Mouse (Mus musculus): ENCODE measurements around the gene Glipr2. TPM values are rescaled to one million over a fixed set of nuclear protein-coding genes. Genes with fewer than 3 reads are reported as not detected.

Glipr2 gene
- polyA plus RNA-seq, 1 experiment from 2014 or later: 112 TPM

DNA sequence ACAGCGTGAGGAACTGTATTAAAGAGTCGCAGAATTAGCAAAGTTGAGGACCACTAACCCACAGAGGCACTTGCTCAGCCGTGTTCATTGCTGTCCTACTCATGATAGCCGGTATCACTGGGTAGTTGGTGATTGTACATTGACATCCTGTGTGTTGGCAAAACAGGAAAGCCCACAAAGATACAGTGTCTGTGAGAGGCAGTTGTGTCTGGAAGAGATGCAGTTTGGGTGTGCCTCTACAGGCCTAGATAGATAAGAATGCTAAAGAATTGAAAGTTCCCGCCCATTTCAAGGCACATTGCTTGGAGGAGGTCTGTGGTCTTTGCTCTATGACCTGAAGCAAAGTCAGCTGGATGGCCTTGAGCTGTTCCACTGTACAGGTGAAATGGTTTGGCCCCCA lies 46.9 kb downstream of the Glipr2 start, which contains the start of gene Clta:
Gene Clta (plus strand): TSS at position 327 of the 400 bp plus-strand sequence.
- H3K9ac ChIP-seq (ENCODE audit: low read depth, low read length): peak within 1 kb of the TSS; percentile 39; the same call in 1 of the 2 replicates
- ATAC-seq (replicated peaks; ENCODE audit: insufficient number of reproducible peaks, low FRiP score, low TSS enrichment): peak; percentile 67; the same call in 1 of the 2 replicates
- peak within 1 kb of the TSS; percentile 47 for H3K4me2 ChIP-seq
- no peaks in the 10 kb centered on the region for H3K27me3 ChIP-seq (ENCODE audit: control insufficient read depth, insufficient read depth, low read length)
- H3K4me1 ChIP-seq (ENCODE audit: control insufficient read depth, insufficient read depth, low read length): no peaks in the 10 kb centered on the region
- peak within 1 kb of the TSS; percentile 73; the same call in 1 of the 2 replicates for H3K27ac ChIP-seq (ENCODE audit: low read depth, low read length)
- 67% methylated on average over 5 of the region's 5 CpGs for WGBS (ENCODE audit: insufficient replicate concordance)
- H3K36me3 ChIP-seq (ENCODE audit: control insufficient read depth, insufficient read depth, low read length): no peaks in the 10 kb centered on the region
- no peaks in the 10 kb centered on the region for H3K9me3 ChIP-seq (replicated peaks; ENCODE audit: control insufficient read depth, low read length)
- H3K4me3 ChIP-seq (ENCODE audit: low read depth, low read length): no peak within 1 kb of the TSS; the same call in 1 of the 2 replicates

DNA sequence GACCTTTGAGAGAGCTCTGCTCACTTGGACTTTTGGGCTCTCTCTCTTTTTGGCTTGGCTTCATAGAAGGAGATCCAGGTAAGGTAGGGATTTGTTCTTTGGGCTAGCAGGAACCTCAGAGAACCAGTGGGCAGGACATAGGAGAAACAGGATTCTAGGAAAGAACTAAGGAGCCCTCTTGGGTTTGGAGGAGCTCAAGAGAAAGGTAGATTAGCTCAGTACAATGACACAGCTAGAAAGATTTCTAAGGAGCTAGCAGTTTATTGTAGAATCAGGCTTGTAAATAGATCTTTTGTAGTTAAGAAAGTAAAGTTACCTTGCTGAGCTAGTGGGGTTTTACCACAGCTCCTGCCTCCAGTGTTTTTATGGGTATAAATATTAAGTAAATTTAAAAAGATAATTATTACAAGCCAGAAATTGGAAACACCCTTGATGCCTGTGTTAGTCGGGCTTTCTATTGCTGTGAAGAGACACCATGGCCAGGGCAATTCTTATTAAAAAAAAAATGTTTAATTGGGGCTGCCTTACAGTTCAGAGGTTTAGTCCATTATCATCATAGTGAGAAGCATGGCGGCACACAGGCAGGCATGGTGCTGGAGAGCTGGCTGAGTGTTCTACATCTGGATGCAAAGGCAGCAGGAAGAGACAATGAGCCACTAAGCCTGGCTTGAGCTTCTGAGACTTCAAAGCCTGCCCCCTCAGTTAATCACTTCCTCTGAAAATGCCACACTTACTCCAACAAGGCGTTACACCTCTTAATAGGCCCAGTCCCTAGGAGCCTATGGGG lies 47.6 kb downstream of the Glipr2 start:
- Histone ChIP-seq H3K27ac (ENCODE audit: low read depth, low read length) (peak overlapping the region; percentile 73; the same call in 1 of the 2 replicates), H3K4me3 (ENCODE audit: low read depth, low read length) (no peak overlapping the region; the same call in 1 of the 2 replicates), H3K36me3 (ENCODE audit: control insufficient read depth, insufficient read depth, low read length) (no peaks in the 10 kb centered on the region), H3K9ac (ENCODE audit: low read depth, low read length) (peak overlapping the region; percentile 39; the same call in 1 of the 2 replicates), H3K27me3 (ENCODE audit: control insufficient read depth, insufficient read depth, low read length) (no peaks in the 10 kb centered on the region), H3K4me2 (peak overlapping the region; percentile 47), H3K4me1 (ENCODE audit: control insufficient read depth, insufficient read depth, low read length) (no peaks in the 10 kb centered on the region), H3K9me3 (replicated peaks; ENCODE audit: control insufficient read depth, low read length) (no peaks in the 10 kb centered on the region)
- ATAC-seq (replicated peaks; ENCODE audit: insufficient number of reproducible peaks, low FRiP score, low TSS enrichment): no peak
- 61% methylated on average over 3 of the region's 3 CpGs for WGBS (ENCODE audit: insufficient replicate concordance)

DNA sequence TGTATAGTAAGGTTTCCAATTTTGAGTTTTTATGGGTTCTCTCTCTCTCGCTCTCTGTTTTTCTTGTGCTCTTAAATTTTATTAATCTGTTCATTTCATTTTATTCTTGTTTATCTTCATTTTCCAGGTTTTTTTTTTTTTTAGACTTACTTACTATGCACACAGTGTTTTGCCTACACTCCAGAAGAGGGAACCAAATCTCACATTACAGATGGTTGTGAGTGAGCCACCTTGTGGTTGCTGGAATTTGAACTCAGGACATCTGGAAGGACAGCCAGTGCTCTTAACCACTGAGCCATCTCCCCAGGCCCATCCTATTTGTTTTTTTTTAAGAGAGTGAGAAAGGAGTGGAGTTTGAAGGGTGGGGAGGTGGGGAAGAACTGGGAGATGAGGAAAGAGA lies 53.0 kb downstream of the Glipr2 start:
- no peak overlapping the region for H3K27ac ChIP-seq (ENCODE audit: low read depth, low read length)
- H3K4me2 ChIP-seq: no peak overlapping the region
- H3K27me3 ChIP-seq (ENCODE audit: control insufficient read depth, insufficient read depth, low read length): no peaks in the 10 kb centered on the region
- no peaks in the 10 kb centered on the region for H3K36me3 ChIP-seq (ENCODE audit: control insufficient read depth, insufficient read depth, low read length)
- H3K9ac ChIP-seq (ENCODE audit: low read depth, low read length): no peak overlapping the region
- H3K4me3 ChIP-seq (ENCODE audit: low read depth, low read length): no peak overlapping the region
- H3K4me1 ChIP-seq (ENCODE audit: control insufficient read depth, insufficient read depth, low read length): peaks cover 11% of the 10 kb centered on the region
- WGBS (ENCODE audit: insufficient replicate concordance): 93% methylated on average over 1 of the region's 1 CpGs
- ATAC-seq (replicated peaks; ENCODE audit: insufficient number of reproducible peaks, low FRiP score, low TSS enrichment): no peak
- no peaks in the 10 kb centered on the region for H3K9me3 ChIP-seq (replicated peaks; ENCODE audit: control insufficient read depth, low read length)

DNA sequence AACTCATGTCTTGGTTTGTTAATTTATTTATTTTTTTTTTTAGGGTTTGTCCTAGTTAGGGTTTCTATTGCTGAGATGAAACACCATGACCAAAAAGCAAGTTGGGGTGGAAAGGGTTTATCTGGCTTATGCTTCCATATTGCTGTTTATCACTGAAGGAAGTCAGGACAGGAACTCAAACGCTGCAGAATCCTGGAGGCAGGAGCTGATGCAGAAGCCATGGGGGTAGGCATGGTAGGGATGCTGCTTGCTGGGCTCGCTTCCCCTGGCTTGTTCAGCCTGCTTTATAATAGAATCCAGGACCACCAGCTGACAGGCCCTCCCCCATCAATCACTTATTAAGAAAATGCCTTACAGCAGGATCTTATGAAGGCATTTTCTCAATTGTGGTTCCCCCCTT lies 53.7 kb downstream of the Glipr2 start:
- H3K4me2 ChIP-seq: no peak overlapping the region
- peaks cover 11% of the 10 kb centered on the region for H3K4me1 ChIP-seq (ENCODE audit: control insufficient read depth, insufficient read depth, low read length)
- no peaks in the 10 kb centered on the region for H3K9me3 ChIP-seq (replicated peaks; ENCODE audit: control insufficient read depth, low read length)
- ATAC-seq (replicated peaks; ENCODE audit: insufficient number of reproducible peaks, low FRiP score, low TSS enrichment): no peak
- 46% methylated on average over 2 of the region's 2 CpGs for WGBS (ENCODE audit: insufficient replicate concordance)
- H3K9ac ChIP-seq (ENCODE audit: low read depth, low read length): no peak overlapping the region
- H3K36me3 ChIP-seq (ENCODE audit: control insufficient read depth, insufficient read depth, low read length): no peaks in the 10 kb centered on the region; the same call in 1 of the 2 replicates
- H3K4me3 ChIP-seq (ENCODE audit: low read depth, low read length): no peak overlapping the region
- H3K27ac ChIP-seq (ENCODE audit: low read depth, low read length): no peak overlapping the region
- no peaks in the 10 kb centered on the region for H3K27me3 ChIP-seq (ENCODE audit: control insufficient read depth, insufficient read depth, low read length)

DNA sequence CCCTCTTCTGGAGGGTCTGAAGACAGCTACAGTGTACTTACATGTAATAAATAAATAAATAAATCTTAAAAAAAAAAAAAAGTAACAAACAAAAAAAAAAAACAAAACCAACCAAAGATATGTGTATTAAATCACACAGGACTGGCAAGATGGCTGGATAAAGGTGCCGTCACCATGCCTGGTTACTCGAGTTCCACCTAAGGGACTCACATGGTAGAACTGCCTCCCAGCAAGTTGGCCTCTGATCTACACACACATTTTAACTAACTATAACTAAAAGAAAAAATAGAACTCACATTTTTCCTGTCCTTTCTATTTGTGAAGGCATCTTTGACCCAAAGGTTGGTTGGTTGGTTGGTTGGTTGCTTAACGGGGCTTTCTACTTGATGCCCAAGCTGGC lies 54.6 kb downstream of the Glipr2 start:
- H3K4me3 ChIP-seq (ENCODE audit: low read depth, low read length): peak overlapping the region; percentile 94
- no peak for ATAC-seq (replicated peaks; ENCODE audit: insufficient number of reproducible peaks, low FRiP score, low TSS enrichment)
- WGBS (ENCODE audit: insufficient replicate concordance): 77% methylated on average over 3 of the region's 3 CpGs
- peak overlapping the region; percentile 80 for H3K9ac ChIP-seq (ENCODE audit: low read depth, low read length)
- no peaks in the 10 kb centered on the region; the same call in 1 of the 2 replicates for H3K36me3 ChIP-seq (ENCODE audit: control insufficient read depth, insufficient read depth, low read length)
- H3K27ac ChIP-seq (ENCODE audit: low read depth, low read length): peak overlapping the region; percentile 74
- peaks cover 11% of the 10 kb centered on the region for H3K4me1 ChIP-seq (ENCODE audit: control insufficient read depth, insufficient read depth, low read length)
- no peaks in the 10 kb centered on the region for H3K9me3 ChIP-seq (replicated peaks; ENCODE audit: control insufficient read depth, low read length)
- peak overlapping the region; percentile 88 for H3K4me2 ChIP-seq
- H3K27me3 ChIP-seq (ENCODE audit: control insufficient read depth, insufficient read depth, low read length): no peaks in the 10 kb centered on the region

DNA sequence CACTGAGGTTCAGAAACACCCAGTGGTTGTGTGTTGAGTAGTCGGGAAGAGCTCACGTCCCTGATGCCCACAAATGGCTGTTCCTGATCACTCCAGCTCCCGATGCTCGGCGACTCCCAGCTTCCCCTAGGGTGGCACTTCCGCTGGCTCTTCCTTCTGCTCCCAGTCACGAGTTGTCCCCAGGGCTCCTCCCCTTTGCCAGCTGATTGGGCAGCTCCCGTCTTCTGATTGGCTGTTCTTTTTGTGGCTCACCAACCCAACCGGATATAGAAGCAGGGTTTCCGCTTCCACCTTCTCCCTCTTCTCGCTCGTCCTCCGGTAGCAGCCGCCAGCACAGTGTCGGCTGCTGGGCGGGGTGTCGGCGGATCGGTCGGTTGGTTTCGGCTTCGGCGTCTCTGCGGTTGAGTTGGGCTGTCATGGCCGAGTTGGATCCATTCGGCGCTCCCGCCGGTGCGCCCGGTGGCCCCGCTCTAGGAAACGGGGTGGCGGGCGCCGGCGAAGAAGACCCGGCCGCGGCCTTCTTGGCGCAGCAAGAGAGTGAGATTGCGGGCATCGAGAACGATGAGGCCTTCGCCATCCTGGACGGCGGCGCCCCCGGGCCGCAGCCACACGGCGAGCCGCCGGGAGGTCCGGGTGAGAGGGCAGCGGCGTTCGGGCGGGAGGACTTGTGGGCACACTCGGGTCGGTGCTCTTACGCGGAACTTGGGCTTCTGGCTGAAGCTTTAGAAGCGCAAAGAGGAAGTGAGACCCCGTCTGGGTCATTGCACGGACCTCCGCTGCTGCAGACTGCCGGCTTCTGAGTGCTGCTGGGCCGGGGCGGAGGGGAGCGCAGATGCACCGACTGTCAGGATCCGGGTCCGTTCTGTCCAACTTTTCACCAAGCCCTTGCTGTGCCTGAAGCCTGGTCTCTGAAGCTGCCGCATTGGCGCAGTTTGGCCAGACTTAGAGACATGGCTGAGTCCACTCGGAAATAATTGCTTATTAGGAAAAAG lies 55.5 kb downstream of the Glipr2 start:
- ATAC-seq (replicated peaks; ENCODE audit: insufficient number of reproducible peaks, low FRiP score, low TSS enrichment): peak; percentile 98
- H3K4me3 ChIP-seq (ENCODE audit: low read depth, low read length): peak overlapping the region; percentile 94
- H3K4me1 ChIP-seq (ENCODE audit: control insufficient read depth, insufficient read depth, low read length): peaks cover 11% of the 10 kb centered on the region
- H3K4me2 ChIP-seq: peak overlapping the region; percentile 88
- H3K9me3 ChIP-seq (replicated peaks; ENCODE audit: control insufficient read depth, low read length): no peaks in the 10 kb centered on the region
- peak overlapping the region; percentile 97 for H3K9ac ChIP-seq (ENCODE audit: low read depth, low read length)
- peak overlapping the region; percentile 74 for H3K27ac ChIP-seq (ENCODE audit: low read depth, low read length)
- H3K27me3 ChIP-seq (ENCODE audit: control insufficient read depth, insufficient read depth, low read length): no peaks in the 10 kb centered on the region
- WGBS (ENCODE audit: insufficient replicate concordance): under 1% methylated on average over 77 of the region's 77 CpGs
- H3K36me3 ChIP-seq (ENCODE audit: control insufficient read depth, insufficient read depth, low read length): no peaks in the 10 kb centered on the region; the same call in 1 of the 2 replicates

DNA sequence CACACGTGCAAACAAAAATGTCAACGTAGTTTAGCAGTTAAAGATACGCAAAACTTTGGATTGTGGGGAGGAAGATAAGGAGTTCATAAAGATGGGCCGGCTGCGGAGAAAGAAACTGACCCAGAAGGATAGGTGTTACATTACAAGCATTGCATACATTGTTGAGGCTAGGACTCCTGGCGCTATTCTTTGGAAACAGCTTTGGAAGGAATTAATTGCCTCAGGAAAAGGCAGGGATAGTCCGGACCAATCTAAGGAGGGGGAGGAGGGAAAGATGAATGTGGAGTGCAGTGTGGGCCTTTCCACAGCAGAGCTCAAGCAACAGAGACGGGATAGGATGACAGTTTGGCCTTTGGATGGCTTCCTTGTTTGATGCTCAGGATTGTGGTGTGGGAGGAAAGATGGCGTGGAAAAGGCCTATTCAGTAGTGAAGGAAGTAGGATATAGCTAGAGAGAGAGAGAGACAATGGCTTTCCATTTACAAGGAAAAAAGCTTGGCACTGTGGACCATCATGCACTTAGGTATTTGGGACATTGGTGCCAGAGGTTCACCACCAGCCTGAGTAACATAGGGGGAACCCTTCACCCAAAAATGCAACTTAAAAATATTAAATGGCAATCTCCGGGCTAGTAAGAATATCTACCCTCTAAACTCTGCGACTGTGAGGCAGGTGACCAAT lies 56.3 kb downstream of the Glipr2 start:
- peaks cover 17% of the 10 kb centered on the region for H3K4me1 ChIP-seq (ENCODE audit: control insufficient read depth, insufficient read depth, low read length)
- H3K4me2 ChIP-seq: peak overlapping the region; percentile 88
- H3K4me3 ChIP-seq (ENCODE audit: low read depth, low read length): peak overlapping the region; percentile 94
- 22% methylated on average over 11 of the region's 11 CpGs for WGBS (ENCODE audit: insufficient replicate concordance)
- H3K27me3 ChIP-seq (ENCODE audit: control insufficient read depth, insufficient read depth, low read length): no peaks in the 10 kb centered on the region
- peak overlapping the region; percentile 97 for H3K9ac ChIP-seq (ENCODE audit: low read depth, low read length)
- no peak overlapping the region for H3K27ac ChIP-seq (ENCODE audit: low read depth, low read length)
- peaks cover 2% of the 10 kb centered on the region for H3K36me3 ChIP-seq (ENCODE audit: control insufficient read depth, insufficient read depth, low read length)
- no peaks in the 10 kb centered on the region for H3K9me3 ChIP-seq (replicated peaks; ENCODE audit: control insufficient read depth, low read length)
- ATAC-seq (replicated peaks; ENCODE audit: insufficient number of reproducible peaks, low FRiP score, low TSS enrichment): no peak

DNA sequence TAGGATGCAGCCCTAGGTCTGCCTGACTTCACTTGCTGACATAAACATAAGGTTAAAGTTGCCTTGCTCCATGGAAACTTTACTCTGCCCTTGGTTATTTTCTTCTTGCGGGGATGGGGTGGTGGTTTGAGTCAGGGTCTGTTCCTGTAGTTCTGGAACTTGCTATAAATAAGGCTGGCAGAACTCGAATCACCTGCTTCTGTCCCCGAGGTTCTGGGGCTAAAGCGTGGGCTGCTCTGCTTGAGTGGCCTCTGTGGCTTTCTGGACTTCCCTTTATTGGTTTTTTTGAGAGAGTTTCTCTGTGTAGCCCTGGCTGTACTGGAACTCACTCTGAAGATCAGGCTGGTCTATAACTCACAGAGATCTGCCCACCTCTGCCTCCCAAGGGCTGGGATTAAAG lies 58.9 kb downstream of the Glipr2 start:
- Histone ChIP-seq H3K9me3 (replicated peaks; ENCODE audit: control insufficient read depth, low read length) (no peaks in the 10 kb centered on the region), H3K4me2 (no peak overlapping the region), H3K27ac (ENCODE audit: low read depth, low read length) (no peak overlapping the region), H3K4me1 (ENCODE audit: control insufficient read depth, insufficient read depth, low read length) (peaks cover 20% of the 10 kb centered on the region), H3K9ac (ENCODE audit: low read depth, low read length) (no peak overlapping the region), H3K27me3 (ENCODE audit: control insufficient read depth, insufficient read depth, low read length) (no peaks in the 10 kb centered on the region), H3K4me3 (ENCODE audit: low read depth, low read length) (no peak overlapping the region), H3K36me3 (ENCODE audit: control insufficient read depth, insufficient read depth, low read length) (peaks cover 16% of the 10 kb centered on the region)
- no peak for ATAC-seq (replicated peaks; ENCODE audit: insufficient number of reproducible peaks, low FRiP score, low TSS enrichment)
- 88% methylated on average over 4 of the region's 4 CpGs for WGBS (ENCODE audit: insufficient replicate concordance)

All from heart, embryonic 11.5 days (tissue).